Mouse (Mus musculus) heart, embryonic 15.5 days (tissue): ENCODE data around the gene Rnf207. TPM values are rescaled to one million over a fixed set of nuclear protein-coding genes. Genes with fewer than 3 reads are reported as not detected.

ENCODE experiments used
- ATAC-seq: fragments of 200-750 bp; cut with Nextera tagmentation; replicated peaks from 2 replicates; pipeline ENCODE4 v1.8.0; 2017; ENCODE audit warnings: low read depth, moderate TSS enrichment; ENCODE audit not compliant: insufficient number of reproducible peaks, insufficient read depth, low FRiP score
- H3K27ac ChIP-seq: fragments of 300-500 bp; sonication (generic); 2 replicates; pipeline ENCODE4 v1.5.1; 2015; ENCODE audit warnings: mild to moderate bottlenecking, inconsistent platforms
- H3K27me3 ChIP-seq: fragments of 300-500 bp; sonication (generic); 2 replicates; pipeline ENCODE4 v1.6.1; 2015; ENCODE audit warnings: inconsistent platforms
- H3K36me3 ChIP-seq: fragments of 300-500 bp; sonication (generic); 2 replicates; pipeline ENCODE4 v1.6.1; 2015; ENCODE audit warnings: mild to moderate bottlenecking, inconsistent platforms
- H3K4me1 ChIP-seq: fragments of 300-500 bp; sonication (generic); replicated peaks from 2 replicates; pipeline ENCODE4 v1.6.1; 2015; ENCODE audit warnings: inconsistent platforms
- H3K4me2 ChIP-seq: fragments of 300-500 bp; sonication (generic); 2 replicates; pipeline ENCODE4 v1.6.1; 2015; ENCODE audit warnings: inconsistent platforms, mild to moderate bottlenecking, moderate library complexity
- H3K4me3 ChIP-seq: fragments of 300-500 bp; sonication (generic); 2 replicates; pipeline ENCODE4 v1.5.1; 2015; ENCODE audit warnings: mild to moderate bottlenecking, inconsistent platforms
- H3K9ac ChIP-seq: fragments of 300-500 bp; sonication (generic); 2 replicates; pipeline ENCODE4 v1.6.1; 2015; ENCODE audit warnings: mild to moderate bottlenecking, inconsistent platforms
- H3K9me3 ChIP-seq: fragments of 300-500 bp; sonication (generic); replicated peaks from 2 replicates; pipeline ENCODE4 v1.6.1; 2016; ENCODE audit warnings: inconsistent platforms
- WGBS: fragments of 180-500 bp; shearing (Covaris S2); methylation state at CpG from one replicate; pipeline ENCODE4 v1.1.7; 2015; ENCODE audit warnings: mixed read lengths; 5-methylcytosine and 5-hydroxymethylcytosine counted together
- polyA plus RNA-seq: library from polyadenylated mRNA; unstranded; fragments of >200 nt; fragmentation: Nextera tagmentation; extraction: Ambion mirVana; gene quantifications from 2 replicates; pipeline ENCODE4 v1.2.1, GENCODE M21; 2015

Rnf207 gene
- polyA plus RNA-seq, 1 experiment from 2014 or later: 103 TPM

GRCm38 (mm10) chr4:152267748-152268369, 50.9 kb downstream of the Rnf207 start:
- H3K9ac ChIP-seq: no peak overlapping the region
- ATAC-seq: no peak
- no peaks in the 10 kb centered on the region for H3K9me3 ChIP-seq
- H3K4me1 ChIP-seq: peaks cover 89% of the 10 kb centered on the region
- no peak overlapping the region for H3K27ac ChIP-seq
- no peak overlapping the region for H3K4me2 ChIP-seq
- WGBS: 64% methylated on average over 13 of the region's 13 CpGs
- no peaks in the 10 kb centered on the region for H3K36me3 ChIP-seq
- no peaks in the 10 kb centered on the region for H3K27me3 ChIP-seq
- H3K4me3 ChIP-seq: no peak overlapping the region

DNA sequence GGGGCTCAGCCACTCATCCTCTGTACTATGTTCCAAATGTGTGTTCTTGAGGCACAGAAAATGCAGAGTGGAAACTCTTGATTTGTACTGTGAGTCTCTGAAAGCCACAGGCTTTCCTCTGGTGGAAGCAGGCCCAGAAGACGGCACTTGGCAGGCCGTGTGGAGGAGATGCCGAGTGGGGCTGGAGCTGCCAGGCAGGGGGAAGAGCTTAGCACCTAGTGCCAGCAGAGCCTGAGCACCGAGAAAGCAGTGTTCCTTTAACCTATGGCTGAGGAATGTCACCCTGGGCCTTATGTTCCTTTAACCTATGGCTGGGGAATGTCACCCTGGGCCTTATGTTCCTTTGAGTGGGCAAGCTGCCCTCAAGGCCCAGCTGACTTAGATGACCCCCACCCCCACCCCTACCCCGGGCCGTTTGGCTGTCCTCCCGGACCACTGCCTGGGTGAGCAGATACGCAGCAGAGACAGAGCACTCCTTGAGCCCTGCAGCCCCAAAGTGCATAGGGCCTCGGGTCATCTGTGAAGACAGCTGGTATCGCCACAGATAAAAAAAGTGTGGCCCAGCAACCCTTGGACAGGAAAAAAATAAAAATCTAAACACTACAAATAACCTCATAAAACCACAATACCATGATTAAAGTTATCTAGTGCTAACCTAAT, 52.4 kb downstream of the Rnf207 start:
- Histone ChIP-seq H3K9me3 (no peaks in the 10 kb centered on the region), H3K4me2 (no peak overlapping the region), H3K27ac (peak overlapping the region; percentile 83), H3K36me3 (no peaks in the 10 kb centered on the region), H3K27me3 (no peaks in the 10 kb centered on the region), H3K4me1 (peaks cover 89% of the 10 kb centered on the region), H3K4me3 (no peak overlapping the region), H3K9ac (0 out of 2 replicates have a peak overlapping the region, but pooled peaks have one; percentile 3)
- 33% methylated on average over 10 of the region's 10 CpGs for WGBS
- ATAC-seq: no peak

DNA sequence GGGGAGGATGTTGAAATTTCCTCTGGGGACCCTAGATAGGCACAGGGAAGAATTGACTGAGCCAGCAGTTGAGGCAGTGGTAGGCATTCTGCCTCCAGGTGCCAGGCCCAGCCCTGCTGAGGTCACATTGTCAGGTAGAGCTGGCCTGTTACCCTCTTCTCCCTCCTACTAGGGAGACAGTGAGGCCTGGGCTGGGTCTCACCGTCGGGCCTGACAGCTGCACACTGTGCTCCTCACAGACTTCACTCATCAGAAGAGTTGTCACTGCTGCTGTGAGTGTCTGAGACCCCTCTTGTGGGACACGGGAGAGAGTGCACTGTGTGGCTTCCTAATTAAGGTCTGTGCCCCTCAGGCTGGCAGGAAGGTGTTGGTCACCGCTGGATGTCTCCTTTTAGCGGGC, 53.0 kb downstream of the Rnf207 start:
- H3K36me3 ChIP-seq: no peaks in the 10 kb centered on the region
- 64% methylated on average over 5 of the region's 5 CpGs for WGBS
- no peaks in the 10 kb centered on the region for H3K9me3 ChIP-seq
- peak overlapping the region; percentile 83 for H3K27ac ChIP-seq
- H3K4me3 ChIP-seq: no peak overlapping the region
- 0 out of 2 replicates have a peak overlapping the region, but pooled peaks have one; percentile 3 for H3K9ac ChIP-seq
- no peak for ATAC-seq
- peaks cover 89% of the 10 kb centered on the region for H3K4me1 ChIP-seq
- H3K27me3 ChIP-seq: no peaks in the 10 kb centered on the region
- H3K4me2 ChIP-seq: no peak overlapping the region

GRCm38 (mm10) chr4:152264867-152265568, 53.8 kb downstream of the Rnf207 start:
- no peaks in the 10 kb centered on the region for H3K27me3 ChIP-seq
- H3K27ac ChIP-seq: peak overlapping the region; percentile 95; the same call in 1 of the 2 replicates
- H3K36me3 ChIP-seq: no peaks in the 10 kb centered on the region
- H3K9me3 ChIP-seq: no peaks in the 10 kb centered on the region
- no peak overlapping the region for H3K4me3 ChIP-seq
- ATAC-seq: no peak
- WGBS: 91% methylated on average over 9 of the region's 9 CpGs
- H3K4me1 ChIP-seq: peaks cover 83% of the 10 kb centered on the region
- H3K4me2 ChIP-seq: no peak overlapping the region
- no peak overlapping the region for H3K9ac ChIP-seq

DNA sequence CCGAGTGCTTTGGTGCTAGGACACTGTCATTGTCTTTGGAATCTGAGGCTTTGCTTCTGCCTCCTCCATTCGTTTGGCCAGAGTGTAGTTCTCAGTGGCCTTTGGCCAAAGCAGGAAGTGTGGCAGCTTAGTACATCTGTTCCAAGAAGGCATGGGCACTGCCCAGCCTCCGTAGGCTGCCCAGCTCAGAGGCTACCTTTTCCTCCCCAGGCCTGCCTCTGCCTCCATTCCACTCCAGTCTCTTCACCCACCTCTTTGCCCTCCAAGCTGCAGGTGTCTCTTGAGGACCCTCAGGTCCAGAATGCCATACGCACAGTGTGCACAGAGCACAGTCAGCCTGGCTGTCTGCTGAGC, 54.6 kb downstream of the Rnf207 start:
- peaks cover 77% of the 10 kb centered on the region for H3K4me1 ChIP-seq
- H3K9me3 ChIP-seq: no peaks in the 10 kb centered on the region
- H3K9ac ChIP-seq: 0 out of 2 replicates have a peak overlapping the region, but pooled peaks have one; percentile 16
- WGBS: 44% methylated on average over 4 of the region's 4 CpGs
- no peak for ATAC-seq
- H3K27me3 ChIP-seq: no peaks in the 10 kb centered on the region
- H3K4me2 ChIP-seq: no peak overlapping the region
- H3K27ac ChIP-seq: peak overlapping the region; percentile 95
- no peaks in the 10 kb centered on the region for H3K36me3 ChIP-seq
- H3K4me3 ChIP-seq: no peak overlapping the region

DNA sequence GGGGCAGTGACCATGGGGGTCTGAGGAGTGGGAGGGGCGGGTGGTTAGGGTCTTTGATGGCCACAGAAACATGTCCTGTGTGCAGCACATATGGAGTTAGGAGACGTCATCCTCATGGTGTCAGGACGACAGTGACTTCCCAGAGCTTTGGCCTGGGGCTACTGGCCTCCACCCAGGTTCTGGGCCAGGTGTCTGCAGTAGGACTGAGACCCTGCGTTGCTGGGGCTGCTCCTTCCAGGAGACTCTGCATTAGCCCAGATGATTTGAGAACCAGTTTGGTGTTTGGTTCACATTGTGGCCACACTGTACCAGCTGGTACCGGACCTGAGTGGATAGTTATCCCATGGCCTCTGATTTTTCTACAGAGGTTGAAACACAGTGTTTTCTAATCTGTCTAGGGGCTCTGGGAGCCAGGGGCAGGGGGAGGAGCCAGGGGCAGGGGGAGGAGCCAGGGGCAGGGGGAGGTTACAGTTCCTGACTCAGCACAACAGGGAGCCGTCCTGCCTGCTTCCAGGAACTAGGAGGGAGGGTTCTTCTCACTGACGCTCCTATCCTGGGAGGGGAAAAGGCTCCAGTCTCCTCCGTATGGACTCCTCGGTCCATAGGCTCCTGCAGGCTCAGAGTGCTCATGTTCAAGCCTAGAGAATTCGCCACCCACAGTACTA, 55.1 kb downstream of the Rnf207 start:
- 0 out of 2 replicates have a peak overlapping the region, but pooled peaks have one; percentile 16 for H3K9ac ChIP-seq
- ATAC-seq: peak; percentile 29; the same call in 1 of the 2 replicates
- 35% methylated on average over 10 of the region's 10 CpGs for WGBS
- no peak overlapping the region for H3K4me2 ChIP-seq
- H3K4me3 ChIP-seq: no peak overlapping the region
- no peaks in the 10 kb centered on the region for H3K27me3 ChIP-seq
- H3K9me3 ChIP-seq: no peaks in the 10 kb centered on the region
- H3K36me3 ChIP-seq: no peaks in the 10 kb centered on the region
- H3K27ac ChIP-seq: peak overlapping the region; percentile 95
- peaks cover 78% of the 10 kb centered on the region for H3K4me1 ChIP-seq

GRCm38 (mm10) chr4:152263089-152263488, 55.7 kb downstream of the Rnf207 start:
- 49% methylated on average over 9 of the region's 9 CpGs for WGBS
- no peaks in the 10 kb centered on the region for H3K9me3 ChIP-seq

GRCm38 (mm10) chr4:152262187-152262586, 56.6 kb downstream of the Rnf207 start:
- H3K4me3 ChIP-seq: peak overlapping the region; percentile 12; the same call in 1 of the 2 replicates
- peak overlapping the region; percentile 95 for H3K27ac ChIP-seq
- no peaks in the 10 kb centered on the region for H3K36me3 ChIP-seq
- peak overlapping the region; percentile 38; the same call in 1 of the 2 replicates for H3K9ac ChIP-seq
- H3K4me2 ChIP-seq: peak overlapping the region; percentile 49
- peaks cover 79% of the 10 kb centered on the region for H3K4me1 ChIP-seq
- 33% methylated on average over 9 of the region's 9 CpGs for WGBS
- peak; percentile 76 for ATAC-seq
- H3K9me3 ChIP-seq: no peaks in the 10 kb centered on the region
- no peaks in the 10 kb centered on the region for H3K27me3 ChIP-seq

More at GRCm38 (mm10) chr4:152263089-152263488, 55.7 kb downstream of the Rnf207 start:
- Histone ChIP-seq H3K27me3 (no peaks in the 10 kb centered on the region), H3K4me1 (peaks cover 80% of the 10 kb centered on the region), H3K4me3 (no peak overlapping the region), H3K27ac (peak overlapping the region; percentile 95), H3K36me3 (no peaks in the 10 kb centered on the region), H3K9ac (no peak overlapping the region), H3K4me2 (no peak overlapping the region)
- ATAC-seq: no peak

GRCm38 (mm10) chr4:152260451-152260850, 58.3 kb downstream of the Rnf207 start:
- 87% methylated on average over 8 of the region's 8 CpGs for WGBS
- H3K4me1 ChIP-seq: peaks cover 85% of the 10 kb centered on the region
- H3K9ac ChIP-seq: no peak overlapping the region
- H3K4me3 ChIP-seq: no peak overlapping the region
- H3K27me3 ChIP-seq: no peaks in the 10 kb centered on the region
- H3K9me3 ChIP-seq: no peaks in the 10 kb centered on the region
- ATAC-seq: no peak
- H3K4me2 ChIP-seq: no peak overlapping the region
- H3K36me3 ChIP-seq: no peaks in the 10 kb centered on the region
- no peak overlapping the region for H3K27ac ChIP-seq

DNA sequence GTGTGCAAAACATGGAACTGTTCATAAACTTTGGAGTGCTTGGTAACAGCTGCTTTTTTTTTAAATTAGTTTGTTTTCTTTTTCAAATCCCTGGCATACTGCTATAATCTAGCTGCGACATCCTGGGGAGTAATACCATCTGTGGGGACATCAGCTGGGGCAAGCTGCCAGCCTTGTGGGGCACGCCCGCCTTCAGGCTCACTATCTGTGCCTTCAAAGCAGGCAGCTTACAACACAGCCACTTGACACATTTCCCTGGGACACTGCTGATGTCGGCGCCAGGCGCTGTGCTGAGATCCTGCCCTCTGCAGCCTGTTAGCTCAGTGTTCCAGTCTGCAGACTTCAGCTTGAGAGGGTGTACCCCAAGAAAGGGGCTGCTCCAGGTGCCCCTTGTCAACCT, 61.7 kb downstream of the Rnf207 start:
- peak; percentile 59; the same call in 1 of the 2 replicates for ATAC-seq
- no peaks in the 10 kb centered on the region for H3K9me3 ChIP-seq
- no peaks in the 10 kb centered on the region for H3K27me3 ChIP-seq
- H3K4me2 ChIP-seq: no peak overlapping the region
- H3K27ac ChIP-seq: peak overlapping the region; percentile 86
- peak overlapping the region; percentile 25; the same call in 1 of the 2 replicates for H3K9ac ChIP-seq
- peaks cover 83% of the 10 kb centered on the region for H3K4me1 ChIP-seq
- no peak overlapping the region for H3K4me3 ChIP-seq
- WGBS: 18% methylated on average over 6 of the region's 6 CpGs
- H3K36me3 ChIP-seq: no peaks in the 10 kb centered on the region
